Mouse (Mus musculus): ENCODE measurements at regions not wholly inside any gene's neighbourhood (a gene's known extent, or its start where the extent isn't known, plus 50 kb on each side); places are given as distances from the start of the nearest gene placed in this dataset.
"Not testable (repeated sequence)": the region's sequence is repeated elsewhere in the genome, so short reads cannot be mapped to it uniquely, and the experiment has no call there.

- intact Hi-C loops (cut with DNase I), result no loop called here
Observed at GRCm38 (mm10) chr13:44663730-44664129, 65.5 kb upstream of the Jarid2 start.

GRCm38 (mm10) chr13:44669761-44670160, 59.5 kb upstream of the Jarid2 start:
- DNase-seq (ENCODE audit: extremely low spot score in 1 of 2, low spot score in 2 of 2), result no peak
- intact Hi-C loops (cut with DNase I), result no loop called here

More at GRCm38 (mm10) chr13:44663730-44664129, 65.5 kb upstream of the Jarid2 start:
- no peak for DNase-seq (ENCODE audit: extremely low spot score in 1 of 2, low spot score in 2 of 2)

- intact Hi-C loops (cut with DNase I), result no loop called here
- DNase-seq (ENCODE audit: extremely low spot score in 1 of 2, low spot score in 2 of 2), result peak in 1 of 2 experiments; percentile 35
Observed at GRCm38 (mm10) chr13:44673337-44673966, 55.8 kb upstream of the Jarid2 start.

- DNase-seq (ENCODE audit: extremely low spot score in 1 of 2, low spot score in 2 of 2), result no peak
- intact Hi-C loops (cut with DNase I), result no loop called here
Observed at GRCm38 (mm10) chr13:44673967-44674357, 55.3 kb upstream of the Jarid2 start.

- no peak for DNase-seq (ENCODE audit: extremely low spot score in 1 of 2, low spot score in 2 of 2)
- intact Hi-C loops (cut with DNase I), result no loop called here
Observed at GRCm38 (mm10) chr13:44674926-44675650, 54.2 kb upstream of the Jarid2 start.

GRCm38 (mm10) chr13:44676041-44676440, 53.2 kb upstream of the Jarid2 start:
- intact Hi-C loops (cut with DNase I), result no loop called here
- no peak for DNase-seq (ENCODE audit: extremely low spot score in 1 of 2, low spot score in 2 of 2)

GRCm38 (mm10) chr13:44678121-44678520, 51.2 kb upstream of the Jarid2 start:
- intact Hi-C loops (cut with DNase I), result no loop called here
- DNase-seq (ENCODE audit: extremely low spot score in 1 of 2, low spot score in 2 of 2), result no peak

GRCm38 (mm10) chr13:44679457-44679856, 49.8 kb upstream of the Jarid2 start:
- DNase-seq (ENCODE audit: extremely low spot score in 1 of 2, low spot score in 2 of 2); intact Hi-C loops (cut with DNase I): not testable (repeated sequence)

Data from left cerebral cortex, postnatal 10 days (tissue).